Mouse (Mus musculus) hindbrain, embryonic 13.5 days (tissue): Measurements from ENCODE around the gene Lrrc8e. TPM values are rescaled to one million over a fixed set of nuclear protein-coding genes. Genes with fewer than 3 reads are reported as not detected.

ENCODE experiments used
- ATAC-seq: fragments of 200-750 bp; cut with Nextera tagmentation; 2 replicates; pipeline ENCODE4 v1.8.0; 2017; ENCODE audit warnings: moderate TSS enrichment; ENCODE audit not compliant: low FRiP score
- H3K27ac ChIP-seq: fragments of 300-500 bp; sonication (generic); 2 replicates; pipeline ENCODE4 v1.5.1; 2015; ENCODE audit warnings: inconsistent platforms, mild to moderate bottlenecking, moderate library complexity
- H3K27me3 ChIP-seq: fragments of 300-500 bp; sonication (generic); 2 replicates; pipeline ENCODE4 v1.6.1; 2015; ENCODE audit warnings: mild to moderate bottlenecking, inconsistent platforms
- H3K36me3 ChIP-seq: fragments of 300-500 bp; sonication (generic); 2 replicates; pipeline ENCODE4 v1.6.1; 2015; ENCODE audit warnings: mild to moderate bottlenecking, inconsistent platforms
- H3K4me1 ChIP-seq: fragments of 300-500 bp; sonication (generic); replicated peaks from 2 replicates; pipeline ENCODE4 v1.6.1; 2015; ENCODE audit warnings: inconsistent platforms
- H3K4me2 ChIP-seq: fragments of 300-500 bp; sonication (generic); 2 replicates; pipeline ENCODE4 v1.6.1; 2015; ENCODE audit warnings: inconsistent platforms, mild to moderate bottlenecking, moderate library complexity
- H3K4me3 ChIP-seq: fragments of 300-500 bp; sonication (generic); 2 replicates; pipeline ENCODE4 v1.5.1; 2015; ENCODE audit warnings: mild to moderate bottlenecking, inconsistent platforms
- H3K9ac ChIP-seq: fragments of 300-500 bp; sonication (generic); 2 replicates; pipeline ENCODE4 v1.6.1; 2015; ENCODE audit warnings: mild to moderate bottlenecking, inconsistent platforms
- H3K9me3 ChIP-seq: fragments of 300-500 bp; sonication (generic); 2 replicates; pipeline ENCODE4 v1.6.1; 2016; ENCODE audit warnings: inconsistent platforms
- WGBS: fragments of 180-500 bp; shearing (Covaris S2); methylation state at CpG from one replicate; pipeline ENCODE4 v1.1.7; 2015; 5-methylcytosine and 5-hydroxymethylcytosine counted together
- polyA plus RNA-seq: library from polyadenylated mRNA; unstranded; fragments of >200 nt; fragmentation: Nextera tagmentation; extraction: Ambion mirVana; gene quantifications from 2 replicates; pipeline ENCODE4 v1.2.1, GENCODE M21; 2015

Gene Lrrc8e
- polyA plus RNA-seq, 1 experiment from 2014 or later: not detected

GRCm38 (mm10) chr8:4207016-4207350 lies 19.6 kb upstream of the Lrrc8e start:
- peaks cover 48% of the 10 kb centered on the region for H3K27me3 ChIP-seq
- WGBS: 66% methylated on average over 2 of the region's 2 CpGs
- H3K36me3 ChIP-seq: peaks cover 91% of the 10 kb centered on the region
- peaks cover 44% of the 10 kb centered on the region for H3K4me1 ChIP-seq
- peak overlapping the region; percentile 43 for H3K9ac ChIP-seq
- peak overlapping the region; percentile 15; the same call in 1 of the 2 replicates for H3K4me2 ChIP-seq
- no peak for ATAC-seq
- no peak overlapping the region for H3K27ac ChIP-seq
- no peaks in the 10 kb centered on the region for H3K9me3 ChIP-seq
- peak overlapping the region; percentile 3; the same call in 1 of the 2 replicates for H3K4me3 ChIP-seq

GRCm38 (mm10) chr8:4211097-4211496 lies 15.5 kb upstream of the Lrrc8e start:
- H3K27me3 ChIP-seq: peaks cover 12% of the 10 kb centered on the region
- H3K36me3 ChIP-seq: peaks cover 61% of the 10 kb centered on the region
- no peaks in the 10 kb centered on the region for H3K9me3 ChIP-seq
- H3K4me3 ChIP-seq: no peak overlapping the region
- WGBS: 72% methylated on average over 6 of the region's 6 CpGs
- no peak overlapping the region for H3K27ac ChIP-seq
- H3K9ac ChIP-seq: no peak overlapping the region
- no peak for ATAC-seq
- H3K4me1 ChIP-seq: peaks cover 73% of the 10 kb centered on the region
- H3K4me2 ChIP-seq: no peak overlapping the region

GRCm38 (mm10) chr8:4212809-4213209 lies 13.8 kb upstream of the Lrrc8e start:
- H3K4me1 ChIP-seq: peaks cover 64% of the 10 kb centered on the region
- peak overlapping the region; percentile 87 for H3K4me2 ChIP-seq
- 2% methylated on average over 25 of the region's 25 CpGs for WGBS
- peaks cover 45% of the 10 kb centered on the region for H3K36me3 ChIP-seq
- H3K9me3 ChIP-seq: no peaks in the 10 kb centered on the region
- ATAC-seq: no peak
- H3K9ac ChIP-seq: peak overlapping the region; percentile 93
- peak overlapping the region; percentile 50 for H3K4me3 ChIP-seq
- peak overlapping the region; percentile 63 for H3K27ac ChIP-seq
- H3K27me3 ChIP-seq: no peaks in the 10 kb centered on the region

- peaks cover 40% of the 10 kb centered on the region for H3K36me3 ChIP-seq
- peak overlapping the region; percentile 93 for H3K9ac ChIP-seq
- peaks cover 62% of the 10 kb centered on the region for H3K4me1 ChIP-seq
- no peaks in the 10 kb centered on the region for H3K27me3 ChIP-seq
- ATAC-seq: peak; percentile 5
- peak overlapping the region; percentile 63 for H3K27ac ChIP-seq
- H3K4me3 ChIP-seq: peak overlapping the region; percentile 50
- H3K4me2 ChIP-seq: peak overlapping the region; percentile 87
- 4% methylated on average over 18 of the region's 18 CpGs for WGBS
- H3K9me3 ChIP-seq: no peaks in the 10 kb centered on the region
These were observed 13.2 kb upstream of the Lrrc8e start for GRCm38 (mm10) chr8:4213210-4214005.

DNA sequence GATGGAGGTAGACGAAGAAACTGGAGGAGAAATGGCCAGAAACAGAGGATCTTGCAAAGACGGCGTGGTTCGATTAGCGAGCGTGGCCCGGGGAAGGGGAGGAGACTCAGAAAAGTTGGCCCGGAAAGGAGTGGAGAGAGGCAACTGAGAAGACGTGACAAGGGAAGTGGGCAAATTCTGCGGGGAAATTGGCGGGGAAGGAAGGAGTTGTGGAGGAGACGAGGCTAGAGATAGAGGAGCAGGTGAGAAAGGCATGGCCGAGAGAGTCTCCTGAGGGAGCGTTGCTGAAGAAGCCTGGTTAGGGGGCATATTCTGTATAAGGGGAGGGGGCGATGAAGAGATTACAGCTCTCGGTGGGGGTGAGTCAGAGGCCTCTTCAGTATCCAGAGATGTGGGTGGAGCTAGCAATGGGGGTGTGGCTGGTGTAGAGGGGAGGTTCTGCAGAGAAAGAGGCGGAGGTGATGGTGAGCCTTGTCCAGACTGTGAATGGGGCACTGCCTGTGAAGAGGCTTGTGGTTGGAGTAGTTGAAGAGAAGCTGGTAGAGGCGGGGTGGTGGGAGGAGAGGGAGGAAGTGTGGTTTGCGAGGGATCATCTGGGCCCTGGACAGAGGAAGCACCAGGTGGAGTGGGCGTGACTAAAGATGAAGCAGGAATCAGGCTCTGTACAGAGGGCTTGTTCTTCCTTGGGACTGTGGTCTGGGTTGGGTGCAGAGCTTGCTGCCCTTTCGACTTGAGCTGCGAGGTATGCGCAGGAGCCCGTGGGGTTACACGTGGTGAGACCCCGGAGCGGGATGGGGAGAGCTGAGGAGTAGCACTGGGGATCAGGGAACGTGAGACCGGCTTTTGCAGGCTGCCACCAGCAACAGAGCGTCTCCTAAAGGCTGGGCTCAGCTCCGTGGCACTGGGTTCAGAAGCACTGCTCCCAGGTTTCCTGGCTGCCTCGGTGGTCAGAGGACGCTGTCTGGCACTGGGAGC lies 12.3 kb upstream of the Lrrc8e start:
- Histone ChIP-seq H3K4me2 (peak overlapping the region; percentile 87), H3K9me3 (no peaks in the 10 kb centered on the region), H3K9ac (peak overlapping the region; percentile 93), H3K27me3 (no peaks in the 10 kb centered on the region), H3K4me1 (peaks cover 59% of the 10 kb centered on the region), H3K27ac (peak overlapping the region; percentile 63; the same call in 1 of the 2 replicates), H3K4me3 (peak overlapping the region; percentile 50), H3K36me3 (peaks cover 31% of the 10 kb centered on the region)
- 10% methylated on average over 33 of the region's 33 CpGs for WGBS
- ATAC-seq: no peak

GRCm38 (mm10) chr8:4216296-4216695 lies 10.3 kb upstream of the Lrrc8e start:
- peak; percentile 4; the same call in 1 of the 2 replicates for ATAC-seq

GRCm38 (mm10) chr8:4216791-4217621 lies 9.6 kb upstream of the Lrrc8e start, which contains the start of gene Prr36:
TSS of gene Prr36 (minus strand) at chr8:4217459.
- WGBS: 1% methylated on average over 44 of the region's 44 CpGs

More at GRCm38 (mm10) chr8:4216296-4216695, 10.3 kb upstream of the Lrrc8e start:
- Histone ChIP-seq H3K27ac (peak overlapping the region; percentile 97), H3K27me3 (0 out of 2 replicates have a peak, but pooled peaks cover 2% of the 10 kb centered on the region), H3K4me1 (peaks cover 50% of the 10 kb centered on the region), H3K9ac (peak overlapping the region; percentile 93), H3K4me3 (peak overlapping the region; percentile 68), H3K9me3 (no peaks in the 10 kb centered on the region), H3K36me3 (peaks cover 12% of the 10 kb centered on the region), H3K4me2 (peak overlapping the region; percentile 87)
- 2% methylated on average over 18 of the region's 18 CpGs for WGBS

GRCm38 (mm10) chr8:4219617-4220016 lies 7.0 kb upstream of the Lrrc8e start:
- H3K4me3 ChIP-seq: no peak overlapping the region
- peaks cover 6% of the 10 kb centered on the region for H3K36me3 ChIP-seq
- H3K4me1 ChIP-seq: peaks cover 24% of the 10 kb centered on the region
- no peak overlapping the region for H3K27ac ChIP-seq
- WGBS: 96% methylated on average over 3 of the region's 3 CpGs
- no peak for ATAC-seq
- no peaks in the 10 kb centered on the region for H3K9me3 ChIP-seq
- H3K9ac ChIP-seq: no peak overlapping the region
- no peak overlapping the region for H3K4me2 ChIP-seq
- peaks cover 9% of the 10 kb centered on the region; the same call in 1 of the 2 replicates for H3K27me3 ChIP-seq

More at GRCm38 (mm10) chr8:4216791-4217621, 9.6 kb upstream of the Lrrc8e start, which contains the start of gene Prr36:
- peaks cover 10% of the 10 kb centered on the region for H3K36me3 ChIP-seq
- peak within 1 kb of the TSS; percentile 87 for H3K4me2 ChIP-seq
- no peaks in the 10 kb centered on the region for H3K9me3 ChIP-seq
- H3K27ac ChIP-seq: peak within 1 kb of the TSS; percentile 97
- H3K9ac ChIP-seq: peak within 1 kb of the TSS; percentile 93
- peaks cover 45% of the 10 kb centered on the region for H3K4me1 ChIP-seq
- ATAC-seq: peak; percentile 93
- H3K4me3 ChIP-seq: peak within 1 kb of the TSS; percentile 68
- H3K27me3 ChIP-seq: 0 out of 2 replicates have a peak, but pooled peaks cover 4% of the 10 kb centered on the region

GRCm38 (mm10) chr8:4222059-4222458 lies 4.6 kb upstream of the Lrrc8e start:
- no peak overlapping the region for H3K27ac ChIP-seq

DNA sequence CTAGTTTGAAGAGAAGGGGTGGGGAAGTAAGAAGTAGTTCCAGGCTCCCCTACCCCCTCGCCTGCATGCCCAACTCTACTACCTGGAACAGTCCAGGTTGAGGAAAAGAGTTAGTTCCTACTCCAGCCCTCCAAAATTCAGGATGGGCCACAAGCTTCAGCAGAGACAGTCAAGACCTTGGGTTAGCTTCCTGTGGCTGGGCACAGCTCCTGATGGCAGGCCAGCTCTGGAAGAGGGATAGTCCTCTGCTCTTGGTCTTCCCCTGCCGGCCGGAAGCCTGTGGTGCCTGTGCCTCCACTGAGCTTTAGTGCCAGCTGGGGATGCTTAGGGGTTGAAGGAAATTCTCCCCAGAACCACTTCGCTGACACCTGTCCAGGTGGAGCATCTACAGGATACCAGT lies 304 bp upstream of the Lrrc8e start:
- Histone ChIP-seq H3K36me3 (no peaks in the 10 kb centered on the region), H3K9ac (peak overlapping the region; percentile 53; the same call in 1 of the 2 replicates), H3K27me3 (peaks cover 53% of the 10 kb centered on the region), H3K4me1 (peaks cover 6% of the 10 kb centered on the region; the same call in 1 of the 2 replicates), H3K27ac (no peak overlapping the region), H3K9me3 (no peaks in the 10 kb centered on the region), H3K4me3 (no peak overlapping the region), H3K4me2 (peak overlapping the region; percentile 41)
- 0 out of 2 replicates have a peak, but pooled peaks have one; percentile 36 for ATAC-seq
- WGBS: 21% methylated on average over 4 of the region's 4 CpGs

More at GRCm38 (mm10) chr8:4222059-4222458, 4.6 kb upstream of the Lrrc8e start:
- no peak for ATAC-seq
- Histone ChIP-seq H3K4me3 (no peak overlapping the region), H3K4me2 (no peak overlapping the region), H3K9me3 (no peaks in the 10 kb centered on the region), H3K9ac (no peak overlapping the region), H3K27me3 (peaks cover 32% of the 10 kb centered on the region), H3K36me3 (no peaks in the 10 kb centered on the region), H3K4me1 (peaks cover 13% of the 10 kb centered on the region)

DNA sequence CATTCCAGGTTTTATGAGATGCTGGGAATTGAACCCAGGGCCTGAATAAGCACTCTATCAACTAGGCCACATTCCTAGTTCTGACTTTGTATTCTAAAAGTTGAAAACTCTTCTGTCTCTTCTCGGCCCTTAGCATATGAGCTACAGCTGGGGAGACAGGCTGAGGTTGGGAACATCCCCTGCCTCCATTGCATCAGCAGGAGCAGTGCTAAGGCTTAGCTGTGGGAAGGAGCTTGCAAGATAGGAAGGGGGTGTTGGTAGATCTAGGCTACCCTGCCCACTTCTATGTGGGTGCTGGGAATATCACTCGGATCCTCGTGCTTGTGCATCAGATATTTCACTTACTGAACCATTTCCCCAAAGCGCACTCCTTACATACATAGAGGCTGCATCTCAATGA lies 1.3 kb downstream of the Lrrc8e start:
- Histone ChIP-seq H3K36me3 (no peaks in the 10 kb centered on the region), H3K4me1 (peaks cover 6% of the 10 kb centered on the region; the same call in 1 of the 2 replicates), H3K27me3 (peaks cover 51% of the 10 kb centered on the region), H3K4me2 (no peak overlapping the region), H3K9me3 (no peaks in the 10 kb centered on the region), H3K27ac (no peak overlapping the region), H3K9ac (no peak overlapping the region), H3K4me3 (no peak overlapping the region)
- WGBS: 98% methylated on average over 4 of the region's 4 CpGs
- no peak for ATAC-seq
